Mouse (Mus musculus): ENCODE measurements around the gene Tnrc6c. TPM values are rescaled to one million over a fixed set of nuclear protein-coding genes. Genes with fewer than 3 reads are reported as not detected.

Gene Tnrc6c
- polyA plus RNA-seq, 1 experiment from 2014 or later = 6.0 TPM

DNA sequence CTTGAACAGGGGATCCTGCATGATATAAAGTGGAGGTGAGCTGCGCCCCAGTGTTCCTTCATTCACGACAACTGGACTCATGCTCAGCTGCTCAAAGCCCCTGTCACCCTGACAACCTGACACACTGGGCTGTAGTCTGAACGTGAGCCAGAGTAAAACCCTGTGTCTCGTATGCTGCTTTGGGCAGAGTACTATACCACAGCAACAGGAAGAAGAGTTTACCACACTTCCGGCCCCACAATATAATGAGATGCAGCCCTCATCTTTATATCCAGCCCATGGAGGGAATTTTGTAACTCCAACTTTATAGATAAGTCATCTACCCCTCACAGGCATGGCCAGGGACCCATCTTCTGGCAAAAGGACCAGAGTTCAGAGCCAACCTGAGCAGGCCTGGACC, 123.0 kb downstream of the Tnrc6c start:
- WGBS = 83% methylated on average over 5 of the region's 5 CpGs
- ATAC-seq (ENCODE audit: low FRiP score, low TSS enrichment) = no peak
- Histone ChIP-seq H3K9me3 (ENCODE audit: control insufficient read depth, low read length) (no peaks in the 10 kb centered on the region), H3K27me3 (ENCODE audit: control insufficient read depth, insufficient read depth, low read length) (no peaks in the 10 kb centered on the region), H3K9ac (ENCODE audit: low read length) (no peak overlapping the region), H3K4me1 (replicated peaks; ENCODE audit: control insufficient read depth, insufficient read depth) (peaks cover 3% of the 10 kb centered on the region; the same call in 1 of the 2 replicates), H3K27ac (replicated peaks) (no peak overlapping the region), H3K36me3 (ENCODE audit: control insufficient read depth, insufficient read depth, low read length) (0 out of 2 replicates have a peak, but pooled peaks cover 2% of the 10 kb centered on the region), H3K4me2 (replicated peaks; ENCODE audit: low read depth) (no peak overlapping the region), H3K4me3 (ENCODE audit: low read depth, low read length) (no peak overlapping the region)
- TF ChIP-seq EP300 (optimal IDR thresholded peaks at IDR 0.05) (no peak), CTCF (IDR thresholded peaks at IDR 0.05; ENCODE audit: low read depth) (no peak)
- no peak for DNase-seq (ENCODE audit: low spot score)

DNA sequence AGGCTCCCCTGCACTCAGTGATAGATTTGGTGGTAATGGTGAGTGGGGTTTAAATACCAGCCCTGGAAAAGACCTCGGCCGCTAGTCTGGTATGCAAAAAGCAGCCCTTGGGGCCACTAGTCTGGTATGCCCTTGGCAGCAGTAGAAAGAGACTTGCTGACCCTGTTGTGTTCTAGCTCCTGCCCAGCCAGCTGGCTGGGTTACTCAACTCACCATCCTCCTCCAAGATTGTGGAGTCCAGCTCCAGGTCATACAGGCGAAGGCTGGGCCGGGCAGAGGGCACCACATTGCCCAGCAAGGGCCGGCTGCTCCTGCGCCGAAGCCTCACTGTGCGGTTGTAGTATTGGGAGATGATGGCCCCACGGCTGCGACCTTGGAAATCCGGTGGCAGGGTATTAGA, 123.9 kb downstream of the Tnrc6c start:
- no peak for TF ChIP-seq EP300 (optimal IDR thresholded peaks at IDR 0.05)
- no peak for TF ChIP-seq CTCF (IDR thresholded peaks at IDR 0.05; ENCODE audit: low read depth)
- H3K4me1 ChIP-seq (replicated peaks; ENCODE audit: control insufficient read depth, insufficient read depth) = peaks cover 6% of the 10 kb centered on the region
- WGBS = 95% methylated on average over 11 of the region's 11 CpGs
- no peak for ATAC-seq (ENCODE audit: low FRiP score, low TSS enrichment)
- no peak overlapping the region for H3K9ac ChIP-seq (ENCODE audit: low read length)
- H3K4me2 ChIP-seq (replicated peaks; ENCODE audit: low read depth) = no peak overlapping the region
- no peaks in the 10 kb centered on the region for H3K27me3 ChIP-seq (ENCODE audit: control insufficient read depth, insufficient read depth, low read length)
- no peaks in the 10 kb centered on the region for H3K9me3 ChIP-seq (ENCODE audit: control insufficient read depth, low read length)
- no peak for DNase-seq (ENCODE audit: low spot score)
- H3K36me3 ChIP-seq (ENCODE audit: control insufficient read depth, insufficient read depth, low read length) = 0 out of 2 replicates have a peak, but pooled peaks cover 2% of the 10 kb centered on the region
- H3K27ac ChIP-seq (replicated peaks) = no peak overlapping the region
- no peak overlapping the region for H3K4me3 ChIP-seq (ENCODE audit: low read depth, low read length)

DNA sequence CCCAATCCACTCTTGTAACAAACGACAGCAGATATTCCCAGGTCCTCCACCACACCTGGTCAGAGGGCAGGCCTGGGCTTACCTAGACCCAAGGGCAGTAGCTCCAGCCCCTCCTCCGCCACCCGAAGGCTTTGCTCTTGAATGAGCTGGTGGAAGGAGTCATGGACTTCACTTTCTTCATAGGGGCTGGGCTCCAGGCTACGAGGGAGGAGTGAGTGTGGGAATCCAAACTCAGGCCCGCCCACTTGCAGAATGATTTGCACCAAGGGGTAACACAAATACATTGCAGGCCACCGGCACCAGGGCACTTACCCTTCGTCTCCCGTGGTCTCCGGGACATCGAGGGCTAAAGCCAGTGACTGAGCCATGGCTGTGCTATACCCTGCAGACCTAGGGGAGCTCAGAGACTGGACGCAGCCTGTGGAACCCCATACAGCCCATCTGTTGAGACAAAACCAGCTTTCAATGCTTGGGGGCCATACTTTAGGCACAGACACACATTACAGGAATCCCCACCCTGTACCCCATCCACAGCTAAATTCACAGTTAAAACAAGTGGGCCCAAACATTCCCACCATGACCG, 124.9 kb downstream of the Tnrc6c start:
- H3K4me3 ChIP-seq (ENCODE audit: low read depth, low read length) = peak overlapping the region; percentile 54
- peak overlapping the region; percentile 98 for H3K27ac ChIP-seq (replicated peaks)
- H3K4me2 ChIP-seq (replicated peaks; ENCODE audit: low read depth) = peak overlapping the region; percentile 80
- 43% methylated on average over 12 of the region's 12 CpGs for WGBS
- ATAC-seq (ENCODE audit: low FRiP score, low TSS enrichment) (no peak), DNase-seq (ENCODE audit: low spot score) (peak; percentile 74)
- peaks cover 9% of the 10 kb centered on the region for H3K4me1 ChIP-seq (replicated peaks; ENCODE audit: control insufficient read depth, insufficient read depth)
- no peaks in the 10 kb centered on the region for H3K9me3 ChIP-seq (ENCODE audit: control insufficient read depth, low read length)
- no peaks in the 10 kb centered on the region for H3K27me3 ChIP-seq (ENCODE audit: control insufficient read depth, insufficient read depth, low read length)
- TF ChIP-seq CTCF (IDR thresholded peaks at IDR 0.05; ENCODE audit: low read depth) (no peak), EP300 (optimal IDR thresholded peaks at IDR 0.05) (no peak)
- H3K9ac ChIP-seq (ENCODE audit: low read length) = peak overlapping the region; percentile 71
- H3K36me3 ChIP-seq (ENCODE audit: control insufficient read depth, insufficient read depth, low read length) = 0 out of 2 replicates have a peak, but pooled peaks cover 2% of the 10 kb centered on the region

DNA sequence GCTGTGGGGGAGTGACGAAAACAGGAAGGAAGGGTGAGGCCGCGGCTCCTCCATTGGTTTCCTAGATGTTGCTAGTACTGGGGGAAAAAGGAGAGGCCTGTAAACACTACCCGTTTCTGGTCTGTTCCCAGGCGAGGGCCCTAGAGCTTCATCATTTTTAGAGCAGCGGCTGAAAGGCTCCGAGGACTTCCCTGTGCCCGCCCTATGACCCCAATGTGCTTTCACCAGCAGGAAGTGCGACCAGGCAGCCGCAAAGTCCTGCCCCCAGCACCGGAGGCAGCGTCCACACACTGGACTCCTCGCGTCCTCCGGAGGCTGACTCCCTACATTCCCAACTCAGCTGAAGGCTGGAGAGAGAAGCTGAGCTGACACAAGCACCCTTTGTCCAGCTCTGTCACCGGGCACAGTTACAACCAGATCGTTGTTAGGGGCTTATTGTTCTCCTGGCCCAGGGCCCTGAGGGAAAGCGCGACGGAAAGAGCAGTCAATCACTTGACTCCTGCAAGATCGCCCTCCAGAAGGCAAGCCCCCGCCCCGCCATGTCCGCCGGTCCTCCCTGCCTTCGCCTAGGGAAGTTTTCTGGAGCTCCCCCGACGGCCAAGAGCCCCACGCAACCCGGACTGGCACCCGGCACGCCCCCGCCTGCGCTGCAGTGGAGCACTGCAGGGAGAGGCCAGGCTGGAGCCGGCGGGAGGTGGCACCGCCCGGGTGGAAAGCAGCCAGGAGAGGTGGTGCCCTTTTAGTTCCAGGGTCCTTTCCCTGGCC, 125.5 kb downstream of the Tnrc6c start:
- H3K9me3 ChIP-seq (ENCODE audit: control insufficient read depth, low read length) = no peaks in the 10 kb centered on the region
- peak; percentile 49 for ATAC-seq (ENCODE audit: low FRiP score, low TSS enrichment)
- peak; percentile 85 for DNase-seq (ENCODE audit: low spot score)

DNA sequence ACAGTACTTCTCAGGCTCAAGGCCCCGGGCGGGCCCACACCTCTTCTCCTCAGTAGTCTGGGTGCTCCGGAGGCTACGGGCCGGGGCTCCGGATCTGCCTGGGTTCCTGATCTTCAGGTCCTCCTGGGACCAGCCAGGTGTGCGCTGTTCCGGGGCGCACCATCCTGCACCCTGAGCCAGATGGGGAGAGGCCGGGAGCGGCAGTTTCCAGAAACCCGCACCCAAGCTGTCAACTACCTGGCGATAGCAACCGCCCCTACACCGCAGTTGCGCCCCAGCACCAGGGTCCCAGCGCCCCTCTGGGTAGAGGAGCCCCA, 126.1 kb downstream of the Tnrc6c start:
- H3K4me3 ChIP-seq (ENCODE audit: low read depth, low read length) = peak overlapping the region; percentile 54
- H3K27me3 ChIP-seq (ENCODE audit: control insufficient read depth, insufficient read depth, low read length) = no peaks in the 10 kb centered on the region
- H3K36me3 ChIP-seq (ENCODE audit: control insufficient read depth, insufficient read depth, low read length) = 0 out of 2 replicates have a peak, but pooled peaks cover 2% of the 10 kb centered on the region
- H3K9me3 ChIP-seq (ENCODE audit: control insufficient read depth, low read length) = no peaks in the 10 kb centered on the region
- WGBS = 4% methylated on average over 16 of the region's 17 CpGs
- H3K9ac ChIP-seq (ENCODE audit: low read length) = peak overlapping the region; percentile 71
- peaks cover 9% of the 10 kb centered on the region for H3K4me1 ChIP-seq (replicated peaks; ENCODE audit: control insufficient read depth, insufficient read depth)
- TF ChIP-seq CTCF (IDR thresholded peaks at IDR 0.05; ENCODE audit: low read depth) (no peak), EP300 (optimal IDR thresholded peaks at IDR 0.05) (no peak)
- DNase-seq (ENCODE audit: low spot score) (no peak), ATAC-seq (ENCODE audit: low FRiP score, low TSS enrichment) (peak; percentile 25)
- H3K27ac ChIP-seq (replicated peaks) = peak overlapping the region; percentile 98
- peak overlapping the region; percentile 80 for H3K4me2 ChIP-seq (replicated peaks; ENCODE audit: low read depth)

More for the DNA sequence above, 125.5 kb downstream of the Tnrc6c start:
- Histone ChIP-seq H3K36me3 (ENCODE audit: control insufficient read depth, insufficient read depth, low read length) (0 out of 2 replicates have a peak, but pooled peaks cover 2% of the 10 kb centered on the region), H3K4me1 (replicated peaks; ENCODE audit: control insufficient read depth, insufficient read depth) (peaks cover 9% of the 10 kb centered on the region), H3K9ac (ENCODE audit: low read length) (peak overlapping the region; percentile 71), H3K27ac (replicated peaks) (peak overlapping the region; percentile 98), H3K4me2 (replicated peaks; ENCODE audit: low read depth) (peak overlapping the region; percentile 80), H3K4me3 (ENCODE audit: low read depth, low read length) (peak overlapping the region; percentile 54), H3K27me3 (ENCODE audit: control insufficient read depth, insufficient read depth, low read length) (no peaks in the 10 kb centered on the region)
- TF ChIP-seq EP300 (optimal IDR thresholded peaks at IDR 0.05) (no peak), CTCF (IDR thresholded peaks at IDR 0.05; ENCODE audit: low read depth) (no peak)
- WGBS = 4% methylated on average over 38 of the region's 38 CpGs
